Mouse (Mus musculus): ENCODE data around the gene Fnip2. TPM values are rescaled to one million over a fixed set of nuclear protein-coding genes. Genes with fewer than 3 reads are reported as not detected.
A peak's percentile ranks its signal among the peaks of the same experiment; 100 is the strongest.
"Not testable (repeated sequence)": the region's sequence is repeated elsewhere in the genome, so short reads cannot be mapped to it uniquely, and the experiment has no call there.

The Fnip2 gene
- polyA plus RNA-seq, 1 experiment, result 21.3 TPM

GRCm38 (mm10) chr3:79455761-79456160, 111.8 kb downstream of the Fnip2 start:
- no peak for DNase-seq (ENCODE audit: low read depth)
- TF ChIP-seq CTCF (IDR thresholded peaks at IDR 0.05; ENCODE audit: borderline replicate concordance, extremely low read depth, insufficient read depth, insufficient read length) (no peak), POLR2A (IDR thresholded peaks at IDR 0.05; ENCODE audit: borderline replicate concordance, extremely low read depth, insufficient read depth, insufficient read length, poor library complexity, severe bottlenecking) (no peak)

- DNase-seq (ENCODE audit: low read depth), result peak; percentile 82
- TF ChIP-seq CTCF (IDR thresholded peaks at IDR 0.05; ENCODE audit: borderline replicate concordance, extremely low read depth, insufficient read depth, insufficient read length) (no peak), POLR2A (IDR thresholded peaks at IDR 0.05; ENCODE audit: borderline replicate concordance, extremely low read depth, insufficient read depth, insufficient read length, poor library complexity, severe bottlenecking) (no peak)
Observed at GRCm38 (mm10) chr3:79452696-79453263, 114.8 kb downstream of the Fnip2 start.

GRCm38 (mm10) chr3:79449361-79449760, 118.2 kb downstream of the Fnip2 start:
- TF ChIP-seq CTCF (IDR thresholded peaks at IDR 0.05; ENCODE audit: borderline replicate concordance, extremely low read depth, insufficient read depth, insufficient read length), result no peak
- no peak for TF ChIP-seq POLR2A (IDR thresholded peaks at IDR 0.05; ENCODE audit: borderline replicate concordance, extremely low read depth, insufficient read depth, insufficient read length, poor library complexity, severe bottlenecking)
- DNase-seq (ENCODE audit: low read depth), result no peak

GRCm38 (mm10) chr3:79448421-79448820, 119.2 kb downstream of the Fnip2 start:
- DNase-seq (ENCODE audit: low read depth), result no peak
- TF ChIP-seq CTCF (IDR thresholded peaks at IDR 0.05; ENCODE audit: borderline replicate concordance, extremely low read depth, insufficient read depth, insufficient read length) (no peak), POLR2A (IDR thresholded peaks at IDR 0.05; ENCODE audit: borderline replicate concordance, extremely low read depth, insufficient read depth, insufficient read length, poor library complexity, severe bottlenecking) (no peak)

- DNase-seq (ENCODE audit: low read depth), result not testable (repeated sequence)
Observed at GRCm38 (mm10) chr3:79446648-79447047, 120.9 kb downstream of the Fnip2 start.

GRCm38 (mm10) chr3:79446124-79446523, 121.5 kb downstream of the Fnip2 start:
- TF ChIP-seq POLR2A (IDR thresholded peaks at IDR 0.05; ENCODE audit: borderline replicate concordance, extremely low read depth, insufficient read depth, insufficient read length, poor library complexity, severe bottlenecking) (no peak), CTCF (IDR thresholded peaks at IDR 0.05; ENCODE audit: borderline replicate concordance, extremely low read depth, insufficient read depth, insufficient read length) (no peak)
- DNase-seq (ENCODE audit: low read depth), result no peak

- TF ChIP-seq POLR2A (IDR thresholded peaks at IDR 0.05; ENCODE audit: borderline replicate concordance, extremely low read depth, insufficient read depth, insufficient read length, poor library complexity, severe bottlenecking), result no peak
- TF ChIP-seq CTCF (IDR thresholded peaks at IDR 0.05; ENCODE audit: borderline replicate concordance, extremely low read depth, insufficient read depth, insufficient read length), result no peak
- no peak for DNase-seq (ENCODE audit: low read depth)
Observed at GRCm38 (mm10) chr3:79445041-79445440, 122.6 kb downstream of the Fnip2 start.

- DNase-seq (ENCODE audit: low read depth), result no peak
- TF ChIP-seq CTCF (IDR thresholded peaks at IDR 0.05; ENCODE audit: borderline replicate concordance, extremely low read depth, insufficient read depth, insufficient read length), result no peak
- no peak for TF ChIP-seq POLR2A (IDR thresholded peaks at IDR 0.05; ENCODE audit: borderline replicate concordance, extremely low read depth, insufficient read depth, insufficient read length, poor library complexity, severe bottlenecking)
Observed at GRCm38 (mm10) chr3:79443850-79444249, 123.7 kb downstream of the Fnip2 start.

GRCm38 (mm10) chr3:79440976-79441491, 126.6 kb downstream of the Fnip2 start:
- DNase-seq (ENCODE audit: low read depth), result peak; percentile 93

GRCm38 (mm10) chr3:79438276-79438675, 129.3 kb downstream of the Fnip2 start:
- no peak for DNase-seq (ENCODE audit: low read depth)
- TF ChIP-seq CTCF (IDR thresholded peaks at IDR 0.05; ENCODE audit: borderline replicate concordance, extremely low read depth, insufficient read depth, insufficient read length) (no peak), POLR2A (IDR thresholded peaks at IDR 0.05; ENCODE audit: borderline replicate concordance, extremely low read depth, insufficient read depth, insufficient read length, poor library complexity, severe bottlenecking) (no peak)

More at GRCm38 (mm10) chr3:79440976-79441491, 126.6 kb downstream of the Fnip2 start:
- no peak for TF ChIP-seq CTCF (IDR thresholded peaks at IDR 0.05; ENCODE audit: borderline replicate concordance, extremely low read depth, insufficient read depth, insufficient read length)
- TF ChIP-seq POLR2A (IDR thresholded peaks at IDR 0.05; ENCODE audit: borderline replicate concordance, extremely low read depth, insufficient read depth, insufficient read length, poor library complexity, severe bottlenecking), result no peak

- no peak for TF ChIP-seq CTCF (IDR thresholded peaks at IDR 0.05; ENCODE audit: borderline replicate concordance, extremely low read depth, insufficient read depth, insufficient read length)
- TF ChIP-seq POLR2A (IDR thresholded peaks at IDR 0.05; ENCODE audit: borderline replicate concordance, extremely low read depth, insufficient read depth, insufficient read length, poor library complexity, severe bottlenecking), result no peak
- DNase-seq (ENCODE audit: low read depth), result peak; percentile 27
Observed at GRCm38 (mm10) chr3:79436186-79436585, 131.4 kb downstream of the Fnip2 start.

GRCm38 (mm10) chr3:79434985-79435384, 132.6 kb downstream of the Fnip2 start:
- DNase-seq (ENCODE audit: low read depth), result no peak
- TF ChIP-seq POLR2A (IDR thresholded peaks at IDR 0.05; ENCODE audit: borderline replicate concordance, extremely low read depth, insufficient read depth, insufficient read length, poor library complexity, severe bottlenecking) (no peak), CTCF (IDR thresholded peaks at IDR 0.05; ENCODE audit: borderline replicate concordance, extremely low read depth, insufficient read depth, insufficient read length) (no peak)
